Mouse (Mus musculus) heart, embryonic 15.5 days (tissue): ENCODE results near the gene Me1. TPM values are rescaled to one million over a fixed set of nuclear protein-coding genes. Genes with fewer than 3 reads are reported as not detected.
A peak's percentile ranks its signal among the peaks of the same experiment; 100 is the strongest.

Experiments
- ATAC-seq: fragments of 200-750 bp; cut with Nextera tagmentation; replicated peaks from 2 replicates; pipeline ENCODE4 v1.8.0; 2017; ENCODE audit warnings: low read depth, moderate TSS enrichment; ENCODE audit not compliant: insufficient number of reproducible peaks, insufficient read depth, low FRiP score
- H3K27ac ChIP-seq: fragments of 300-500 bp; sonication (generic); 2 replicates; pipeline ENCODE4 v1.5.1; 2015; ENCODE audit warnings: mild to moderate bottlenecking, inconsistent platforms
- H3K27me3 ChIP-seq: fragments of 300-500 bp; sonication (generic); 2 replicates; pipeline ENCODE4 v1.6.1; 2015; ENCODE audit warnings: inconsistent platforms
- H3K36me3 ChIP-seq: fragments of 300-500 bp; sonication (generic); 2 replicates; pipeline ENCODE4 v1.6.1; 2015; ENCODE audit warnings: mild to moderate bottlenecking, inconsistent platforms
- H3K4me1 ChIP-seq: fragments of 300-500 bp; sonication (generic); replicated peaks from 2 replicates; pipeline ENCODE4 v1.6.1; 2015; ENCODE audit warnings: inconsistent platforms
- H3K4me2 ChIP-seq: fragments of 300-500 bp; sonication (generic); 2 replicates; pipeline ENCODE4 v1.6.1; 2015; ENCODE audit warnings: inconsistent platforms, mild to moderate bottlenecking, moderate library complexity
- H3K4me3 ChIP-seq: fragments of 300-500 bp; sonication (generic); 2 replicates; pipeline ENCODE4 v1.5.1; 2015; ENCODE audit warnings: mild to moderate bottlenecking, inconsistent platforms
- H3K9ac ChIP-seq: fragments of 300-500 bp; sonication (generic); 2 replicates; pipeline ENCODE4 v1.6.1; 2015; ENCODE audit warnings: mild to moderate bottlenecking, inconsistent platforms
- H3K9me3 ChIP-seq: fragments of 300-500 bp; sonication (generic); replicated peaks from 2 replicates; pipeline ENCODE4 v1.6.1; 2016; ENCODE audit warnings: inconsistent platforms
- WGBS: fragments of 180-500 bp; shearing (Covaris S2); methylation state at CpG from one replicate; pipeline ENCODE4 v1.1.7; 2015; ENCODE audit warnings: mixed read lengths; 5-methylcytosine and 5-hydroxymethylcytosine counted together
- polyA plus RNA-seq: library from polyadenylated mRNA; unstranded; fragments of >200 nt; fragmentation: Nextera tagmentation; extraction: Ambion mirVana; gene quantifications from 2 replicates; pipeline ENCODE4 v1.2.1, GENCODE M21; 2015

The Me1 gene
- polyA plus RNA-seq, 1 experiment from 2014 or later = 27.9 TPM

GRCm38 (mm10) chr9:86627745-86628496, 67.8 kb downstream of the Me1 start:
- no peak overlapping the region for H3K9ac ChIP-seq
- no peak for ATAC-seq
- H3K4me2 ChIP-seq = no peak overlapping the region
- WGBS = 79% methylated on average over 10 of the region's 10 CpGs
- no peak overlapping the region for H3K4me3 ChIP-seq
- H3K27ac ChIP-seq = no peak overlapping the region
- H3K4me1 ChIP-seq = peaks cover 22% of the 10 kb centered on the region
- no peaks in the 10 kb centered on the region for H3K36me3 ChIP-seq
- no peaks in the 10 kb centered on the region for H3K9me3 ChIP-seq
- no peaks in the 10 kb centered on the region for H3K27me3 ChIP-seq

- no peak for ATAC-seq
- 86% methylated on average over 3 of the region's 3 CpGs for WGBS
- no peak overlapping the region for H3K4me2 ChIP-seq
- H3K9me3 ChIP-seq = no peaks in the 10 kb centered on the region
- H3K27me3 ChIP-seq = no peaks in the 10 kb centered on the region
- no peak overlapping the region for H3K4me3 ChIP-seq
- peaks cover 22% of the 10 kb centered on the region for H3K4me1 ChIP-seq
- no peaks in the 10 kb centered on the region for H3K36me3 ChIP-seq
- no peak overlapping the region for H3K27ac ChIP-seq
- H3K9ac ChIP-seq = no peak overlapping the region
These were observed 68.8 kb downstream of the Me1 start for GRCm38 (mm10) chr9:86626906-86627305.

DNA sequence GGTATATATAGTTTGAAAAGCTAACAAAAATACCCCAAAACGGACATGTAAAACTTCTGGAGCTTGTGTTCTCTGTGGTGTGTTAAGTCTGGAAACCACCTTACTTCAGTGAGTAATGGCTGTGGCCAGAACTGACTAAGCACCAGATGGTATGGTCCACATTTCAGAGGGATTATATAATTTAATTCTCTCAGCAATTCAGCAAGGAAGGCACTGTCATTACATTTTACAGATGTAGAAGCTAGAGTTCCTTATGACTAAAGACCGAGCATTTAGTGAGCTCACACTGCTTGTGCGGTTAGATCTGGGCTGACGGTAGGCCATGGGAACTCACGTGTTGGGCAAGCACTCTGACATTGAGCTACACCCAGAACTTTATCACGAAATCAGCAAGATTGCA, 71.0 kb downstream of the Me1 start:
- Histone ChIP-seq H3K4me2 (no peak overlapping the region), H3K27me3 (no peaks in the 10 kb centered on the region), H3K4me1 (peaks cover 7% of the 10 kb centered on the region), H3K27ac (no peak overlapping the region), H3K9me3 (no peaks in the 10 kb centered on the region), H3K36me3 (no peaks in the 10 kb centered on the region), H3K9ac (no peak overlapping the region), H3K4me3 (no peak overlapping the region)
- no peak for ATAC-seq
- WGBS = 87% methylated on average over 6 of the region's 6 CpGs

DNA sequence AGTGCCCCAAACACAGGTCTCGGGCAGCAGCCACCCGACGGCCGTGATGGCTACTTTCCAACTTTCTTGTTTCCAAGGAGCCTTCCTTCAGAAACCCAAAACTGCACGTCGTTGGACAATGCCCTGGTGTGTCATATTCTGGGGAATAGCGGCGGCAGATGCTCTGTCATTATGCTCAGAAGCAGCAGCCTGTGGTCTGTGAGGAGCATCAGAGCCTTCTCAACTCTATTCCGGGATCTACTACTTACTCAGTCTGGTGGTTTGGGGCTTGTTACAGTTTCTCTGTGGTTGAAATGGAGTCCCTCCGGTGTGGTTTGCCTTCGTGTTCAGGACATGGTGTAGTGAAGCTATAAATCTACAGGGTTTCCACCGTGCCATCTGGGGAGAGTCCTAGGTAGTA, 71.7 kb downstream of the Me1 start:
- Histone ChIP-seq H3K4me1 (peaks cover 4% of the 10 kb centered on the region), H3K4me3 (no peak overlapping the region), H3K9ac (no peak overlapping the region), H3K9me3 (no peaks in the 10 kb centered on the region), H3K4me2 (no peak overlapping the region), H3K36me3 (no peaks in the 10 kb centered on the region), H3K27me3 (no peaks in the 10 kb centered on the region), H3K27ac (no peak overlapping the region)
- 78% methylated on average over 12 of the region's 12 CpGs for WGBS
- ATAC-seq = no peak

GRCm38 (mm10) chr9:86622062-86622461, 73.7 kb downstream of the Me1 start:
- H3K9ac ChIP-seq = no peak overlapping the region
- 83% methylated on average over 2 of the region's 2 CpGs for WGBS

DNA sequence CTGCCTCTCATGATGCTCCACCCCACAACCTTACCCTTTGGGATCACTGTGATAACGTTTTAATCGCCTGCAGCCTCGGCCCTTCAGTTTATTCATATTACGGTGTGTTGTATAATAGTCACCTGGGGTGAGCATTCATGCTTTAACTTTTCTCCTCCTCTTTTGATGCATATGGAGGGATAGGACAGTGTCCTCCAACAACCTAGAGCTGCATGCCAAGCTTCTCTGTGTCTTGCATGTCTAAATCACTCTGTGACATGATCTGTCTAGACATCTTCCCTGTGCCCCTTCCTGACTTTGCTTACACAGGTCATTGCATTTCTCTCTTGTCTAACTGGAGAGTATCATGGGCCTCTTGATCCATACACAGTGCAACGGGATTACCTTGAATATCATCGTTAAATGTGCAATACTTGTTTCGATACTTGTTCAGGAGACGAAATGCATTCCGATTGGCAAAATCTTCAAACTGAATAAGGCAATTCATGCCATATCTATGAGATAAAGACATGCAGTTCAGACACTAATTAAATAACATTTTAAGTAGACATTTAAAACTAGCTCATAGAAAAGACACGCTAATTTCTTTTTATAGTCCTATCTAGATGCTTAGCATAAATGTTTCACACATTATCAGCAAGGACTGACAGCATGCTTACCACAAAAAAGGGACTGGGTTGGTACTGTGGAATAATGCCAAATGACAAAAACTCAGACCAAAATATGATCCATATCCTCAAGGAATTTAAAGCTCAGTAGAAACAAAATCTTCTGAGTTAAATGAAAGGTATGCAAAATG, 76.2 kb downstream of the Me1 start:
- 66% methylated on average over 10 of the region's 10 CpGs for WGBS
- Histone ChIP-seq H3K9me3 (no peaks in the 10 kb centered on the region), H3K4me2 (no peak overlapping the region)

More at GRCm38 (mm10) chr9:86622062-86622461, 73.7 kb downstream of the Me1 start:
- Histone ChIP-seq H3K9me3 (no peaks in the 10 kb centered on the region), H3K27ac (no peak overlapping the region), H3K4me1 (peaks cover 10% of the 10 kb centered on the region), H3K4me3 (no peak overlapping the region), H3K4me2 (no peak overlapping the region), H3K27me3 (no peaks in the 10 kb centered on the region), H3K36me3 (no peaks in the 10 kb centered on the region)
- ATAC-seq = no peak

GRCm38 (mm10) chr9:86617837-86618492, 77.8 kb downstream of the Me1 start:
- 0 out of 2 replicates have a peak, but pooled peaks have one; percentile 39 for ATAC-seq
- H3K36me3 ChIP-seq = no peaks in the 10 kb centered on the region
- WGBS = 51% methylated on average over 7 of the region's 7 CpGs
- peak overlapping the region; percentile 24 for H3K27ac ChIP-seq
- H3K9me3 ChIP-seq = no peaks in the 10 kb centered on the region
- peaks cover 6% of the 10 kb centered on the region for H3K4me1 ChIP-seq
- H3K9ac ChIP-seq = no peak overlapping the region
- no peak overlapping the region for H3K4me3 ChIP-seq
- no peak overlapping the region for H3K4me2 ChIP-seq
- H3K27me3 ChIP-seq = no peaks in the 10 kb centered on the region

More for the DNA sequence above, 76.2 kb downstream of the Me1 start:
- Histone ChIP-seq H3K27me3 (no peaks in the 10 kb centered on the region), H3K4me1 (peaks cover 6% of the 10 kb centered on the region), H3K9ac (no peak overlapping the region), H3K4me3 (no peak overlapping the region), H3K27ac (no peak overlapping the region), H3K36me3 (no peaks in the 10 kb centered on the region)
- no peak for ATAC-seq

- Histone ChIP-seq H3K4me2 (no peak overlapping the region), H3K4me1 (peaks cover 6% of the 10 kb centered on the region), H3K27me3 (no peaks in the 10 kb centered on the region), H3K36me3 (no peaks in the 10 kb centered on the region), H3K27ac (no peak overlapping the region), H3K9ac (no peak overlapping the region), H3K9me3 (no peaks in the 10 kb centered on the region), H3K4me3 (no peak overlapping the region)
- WGBS = 72% methylated on average over 1 of the region's 1 CpGs
- ATAC-seq = no peak
These were observed 80.0 kb downstream of the Me1 start for GRCm38 (mm10) chr9:86615765-86616164.

DNA sequence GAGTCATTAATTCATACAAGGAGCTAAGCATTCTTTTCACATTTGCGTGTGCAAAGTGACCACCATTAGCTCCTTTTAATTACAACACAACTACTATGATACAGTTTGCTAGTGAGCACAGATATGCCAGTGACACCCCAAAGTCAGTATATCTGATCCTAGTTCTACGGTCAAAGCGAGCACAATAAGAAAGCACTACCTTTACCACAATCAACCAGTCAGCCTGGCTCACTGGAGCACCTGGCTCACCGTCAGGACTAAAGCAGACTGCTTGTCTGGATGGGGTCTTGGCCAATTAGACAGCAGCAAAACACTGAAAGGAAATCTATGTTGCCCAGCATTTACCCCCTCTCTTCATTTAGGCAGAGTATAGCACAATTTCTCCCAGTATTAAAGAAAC, 83.7 kb downstream of the Me1 start:
- 80% methylated on average over 4 of the region's 4 CpGs for WGBS
- H3K9me3 ChIP-seq = no peaks in the 10 kb centered on the region
- H3K4me2 ChIP-seq = no peak overlapping the region
- H3K9ac ChIP-seq = no peak overlapping the region
- no peaks in the 10 kb centered on the region for H3K36me3 ChIP-seq
- no peak for ATAC-seq
- 0 out of 2 replicates have a peak, but pooled peaks cover 4% of the 10 kb centered on the region for H3K4me1 ChIP-seq
- H3K27ac ChIP-seq = no peak overlapping the region
- no peaks in the 10 kb centered on the region for H3K27me3 ChIP-seq
- H3K4me3 ChIP-seq = no peak overlapping the region

GRCm38 (mm10) chr9:86605776-86606175, 90.0 kb downstream of the Me1 start:
- 56% methylated on average over 6 of the region's 6 CpGs for WGBS

GRCm38 (mm10) chr9:86599723-86600303, 95.9 kb downstream of the Me1 start:
- Histone ChIP-seq H3K9me3 (no peaks in the 10 kb centered on the region), H3K27ac (peak overlapping the region; percentile 65), H3K4me2 (peak overlapping the region; percentile 30; the same call in 1 of the 2 replicates), H3K4me3 (no peak overlapping the region), H3K27me3 (no peaks in the 10 kb centered on the region), H3K9ac (no peak overlapping the region), H3K4me1 (peaks cover 14% of the 10 kb centered on the region), H3K36me3 (no peaks in the 10 kb centered on the region)
- peak; percentile 83 for ATAC-seq
- 14% methylated on average over 8 of the region's 8 CpGs for WGBS

More at GRCm38 (mm10) chr9:86605776-86606175, 90.0 kb downstream of the Me1 start:
- H3K36me3 ChIP-seq = no peaks in the 10 kb centered on the region
- no peak overlapping the region for H3K4me3 ChIP-seq
- no peaks in the 10 kb centered on the region for H3K27me3 ChIP-seq
- peak overlapping the region; percentile 38; the same call in 1 of the 2 replicates for H3K27ac ChIP-seq
- no peaks in the 10 kb centered on the region for H3K9me3 ChIP-seq
- peaks cover 10% of the 10 kb centered on the region for H3K4me1 ChIP-seq
- H3K9ac ChIP-seq = no peak overlapping the region
- H3K4me2 ChIP-seq = no peak overlapping the region
- no peak for ATAC-seq
